Mouse (Mus musculus) hindbrain, postnatal 0 days (tissue): ENCODE results near the gene Efs. TPM values are rescaled to one million over a fixed set of nuclear protein-coding genes. Genes with fewer than 3 reads are reported as not detected.
"Not testable (repeated sequence)": the region's sequence is repeated elsewhere in the genome, so short reads cannot be mapped to it uniquely, and the experiment has no call there.

Source experiments
- ATAC-seq: fragments of 200-750 bp; cut with Nextera tagmentation; 2 replicates; pipeline ENCODE4 v1.8.0; 2017; ENCODE audit warnings: mild to moderate bottlenecking, moderate TSS enrichment, moderate library complexity
- DNase-seq: peaks from one replicate; pipeline ENCODE4 v3.0.0-alpha.2; 2015; ENCODE audit warnings: low spot score
- H3K27ac ChIP-seq: fragments of 300-500 bp; sonication (generic); 2 replicates; pipeline ENCODE4 v1.5.1; 2014; ENCODE audit warnings: mild to moderate bottlenecking
- H3K27me3 ChIP-seq: fragments of 300-500 bp; sonication (generic); 2 replicates; pipeline ENCODE4 v1.6.1; 2014; ENCODE audit warnings: low read length, mixed read lengths; ENCODE audit not compliant: insufficient read depth
- H3K36me3 ChIP-seq: fragments of 300-500 bp; sonication (generic); 2 replicates; pipeline ENCODE4 v1.6.1; 2014; ENCODE audit warnings: low read length, mixed read lengths; ENCODE audit not compliant: insufficient read depth
- H3K4me1 ChIP-seq: fragments of 300-500 bp; sonication (generic); 2 replicates; pipeline ENCODE4 v1.6.1; 2014; ENCODE audit warnings: antibody characterized with exemption, low read length, mixed read lengths; ENCODE audit not compliant: insufficient read depth
- H3K4me2 ChIP-seq: fragments of 300-500 bp; sonication (generic); 2 replicates; pipeline ENCODE4 v1.6.1; 2014; ENCODE audit warnings: low read depth, mild to moderate bottlenecking, low read length, moderate library complexity, mixed read lengths
- H3K4me3 ChIP-seq: fragments of 300-500 bp; sonication (generic); 2 replicates; pipeline ENCODE4 v1.5.1; 2014; ENCODE audit warnings: low read length
- H3K9ac ChIP-seq: fragments of 300-500 bp; sonication (generic); replicated peaks from 2 replicates; pipeline ENCODE4 v1.6.1; 2014; ENCODE audit warnings: mild to moderate bottlenecking, low read length, moderate library complexity, mixed read lengths
- H3K9me3 ChIP-seq: fragments of 300-500 bp; sonication (generic); 2 replicates; pipeline ENCODE4 v1.6.1; 2016; ENCODE audit warnings: low read length, mixed read lengths
- CTCF ChIP-seq: IDR thresholded peaks from 2 replicates; pipeline ENCODE4 v1.5.1; 2016; ENCODE audit warnings: antibody characterized with exemption, control low read depth, low read depth
- WGBS: fragments of 180-500 bp; shearing (Covaris S2); extraction: QIAGEN DNeasy Blood & Tissue Kit; methylation state at CpG from one replicate; pipeline ENCODE4 v1.1.7; 2014; 5-methylcytosine and 5-hydroxymethylcytosine counted together
- polyA plus RNA-seq: library from polyadenylated mRNA; unstranded; fragments of >200 nt; fragmentation: Nextera tagmentation; extraction: Ambion mirVana; gene quantifications from 2 replicates; pipeline ENCODE4 v1.2.1, GENCODE M21; 2015
- total RNA-seq: library from RNA; depleted of rRNA; stranded (reverse); fragments of >200 nt; gene quantifications from 2 replicates; pipeline ENCODE4 v1.2.3, GENCODE M21; 2014

The Efs gene
- total and polyA plus RNA-seq, 2 experiments from 2014 or later: 13.8 to 38.0 TPM

GRCm38 (mm10) chr14:54948781-54949180, 22.9 kb upstream of the Efs start:
- H3K4me1 ChIP-seq: no peaks in the 10 kb centered on the region
- no peak for TF ChIP-seq CTCF
- DNase-seq (no peak), ATAC-seq (no peak)
- no peak overlapping the region for H3K9ac ChIP-seq
- no peak overlapping the region for H3K27ac ChIP-seq
- no peaks in the 10 kb centered on the region for H3K27me3 ChIP-seq
- no peaks in the 10 kb centered on the region for H3K36me3 ChIP-seq
- H3K4me3 ChIP-seq: no peak overlapping the region
- no peaks in the 10 kb centered on the region for H3K9me3 ChIP-seq
- H3K4me2 ChIP-seq: no peak overlapping the region
- 92% methylated on average over 9 of the region's 9 CpGs for WGBS

GRCm38 (mm10) chr14:54947008-54947407, 21.1 kb upstream of the Efs start:
- not testable (repeated sequence) for H3K4me2 ChIP-seq, H3K4me3 ChIP-seq, H3K9ac ChIP-seq, H3K9me3 ChIP-seq, ATAC-seq, DNase-seq, H3K36me3 ChIP-seq, H3K27ac ChIP-seq, H3K27me3 ChIP-seq, H3K4me1 ChIP-seq
- 81% methylated on average over 10 of the region's 11 CpGs for WGBS

DNA sequence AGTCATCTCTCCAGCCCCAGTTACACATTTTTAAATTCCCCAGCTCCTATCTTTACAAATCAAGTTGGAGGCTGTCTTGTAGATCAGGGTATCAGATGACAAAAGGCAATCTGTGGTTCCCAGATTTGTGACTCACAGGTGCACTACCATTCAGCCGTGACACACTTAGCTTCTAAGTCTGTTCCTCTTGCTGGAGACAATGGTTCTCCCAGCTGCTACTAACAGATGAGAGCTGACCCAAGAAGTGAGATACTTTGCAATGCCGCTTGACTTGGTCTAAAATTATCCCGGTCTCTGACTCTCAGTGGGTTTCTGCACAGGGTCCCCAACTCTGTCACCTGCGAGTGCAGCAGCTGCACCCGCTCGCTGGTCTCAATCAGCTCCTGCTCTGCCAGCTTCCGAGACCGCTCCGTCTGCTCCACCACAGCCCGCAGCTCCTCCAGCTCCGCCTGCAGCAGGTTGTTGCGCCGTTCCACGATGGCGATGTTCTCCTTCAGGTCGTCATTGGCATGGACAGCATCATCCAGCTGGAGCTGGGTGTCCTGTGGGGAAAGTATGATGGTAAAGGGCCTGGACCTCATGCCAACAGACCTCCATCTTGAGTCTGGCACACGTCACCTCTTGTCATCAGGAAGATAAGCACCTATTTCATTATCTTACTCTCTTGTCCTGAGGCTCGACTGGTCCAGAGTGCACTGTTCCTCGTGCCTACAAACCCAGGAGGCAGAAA, 20.2 kb upstream of the Efs start:
- no peaks in the 10 kb centered on the region for H3K4me1 ChIP-seq
- no peaks in the 10 kb centered on the region for H3K9me3 ChIP-seq
- no peak overlapping the region for H3K4me3 ChIP-seq
- DNase-seq: no peak
- ATAC-seq: no peak
- H3K27ac ChIP-seq: no peak overlapping the region
- no peak overlapping the region for H3K9ac ChIP-seq
- TF ChIP-seq CTCF: no peak
- no peaks in the 10 kb centered on the region for H3K27me3 ChIP-seq
- 84% methylated on average over 19 of the region's 19 CpGs for WGBS
- no peaks in the 10 kb centered on the region for H3K36me3 ChIP-seq
- no peak overlapping the region for H3K4me2 ChIP-seq

- Histone ChIP-seq H3K9ac (no peak overlapping the region), H3K4me1 (no peaks in the 10 kb centered on the region), H3K27me3 (no peaks in the 10 kb centered on the region), H3K27ac (no peak overlapping the region), H3K4me2 (no peak overlapping the region), H3K4me3 (no peak overlapping the region), H3K36me3 (no peaks in the 10 kb centered on the region), H3K9me3 (no peaks in the 10 kb centered on the region)
- TF ChIP-seq CTCF: no peak
- 80% methylated on average over 2 of the region's 2 CpGs for WGBS
- no peak for ATAC-seq
- DNase-seq: no peak
Observed at GRCm38 (mm10) chr14:54944939-54945338, 19.0 kb upstream of the Efs start.

DNA sequence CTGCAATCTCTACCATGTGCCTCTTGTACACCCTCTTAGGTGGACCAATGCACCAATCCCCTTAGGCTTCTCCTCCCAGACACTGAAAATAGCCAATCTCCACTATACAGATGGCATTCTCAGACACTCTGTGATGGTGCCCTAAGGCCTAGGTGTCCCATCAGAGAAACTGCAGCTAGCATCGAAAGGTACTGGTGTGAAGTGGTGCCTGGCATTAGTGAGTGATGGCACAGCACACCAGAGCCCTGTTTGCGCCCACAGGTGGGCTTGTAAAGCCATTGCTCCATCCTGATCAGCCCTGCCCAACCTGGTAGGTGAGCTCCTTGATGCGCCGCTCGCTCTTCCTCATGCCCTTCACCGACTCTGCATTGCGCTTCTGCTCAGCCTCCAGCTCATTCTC, 18.0 kb upstream of the Efs start:
- H3K27ac ChIP-seq: no peak overlapping the region
- H3K27me3 ChIP-seq: no peaks in the 10 kb centered on the region
- no peaks in the 10 kb centered on the region for H3K4me1 ChIP-seq
- 92% methylated on average over 7 of the region's 7 CpGs for WGBS
- no peak overlapping the region for H3K9ac ChIP-seq
- H3K4me3 ChIP-seq: no peak overlapping the region
- no peak for ATAC-seq
- no peaks in the 10 kb centered on the region for H3K36me3 ChIP-seq
- TF ChIP-seq CTCF: no peak
- H3K4me2 ChIP-seq: no peak overlapping the region
- H3K9me3 ChIP-seq: no peaks in the 10 kb centered on the region
- DNase-seq: no peak

- ATAC-seq (no peak), DNase-seq (no peak)
- H3K4me3 ChIP-seq: no peak overlapping the region
- H3K9me3 ChIP-seq: no peaks in the 10 kb centered on the region
- H3K27me3 ChIP-seq: no peaks in the 10 kb centered on the region
- no peak overlapping the region for H3K9ac ChIP-seq
- no peak for TF ChIP-seq CTCF
- no peaks in the 10 kb centered on the region for H3K4me1 ChIP-seq
- no peak overlapping the region for H3K4me2 ChIP-seq
- H3K27ac ChIP-seq: no peak overlapping the region
- WGBS: 86% methylated on average over 8 of the region's 8 CpGs
- H3K36me3 ChIP-seq: no peaks in the 10 kb centered on the region
Observed at GRCm38 (mm10) chr14:54942479-54942878, 16.6 kb upstream of the Efs start.
